Mouse (Mus musculus) small intestine, adult 2 months (tissue): ENCODE data around the gene Spata31d1b. TPM values are rescaled to one million over a fixed set of nuclear protein-coding genes. Genes with fewer than 3 reads are reported as not detected.

Source experiments
- H3K27ac ChIP-seq: fragments of 200-500 bp; 2 replicates; pipeline ENCODE4 v1.5.1; 2012; ENCODE audit warnings: low read depth, low read length, control low read depth, inconsistent platforms; ENCODE audit not compliant: insufficient read depth
- H3K27me3 ChIP-seq: fragments of 200-500 bp; 2 replicates; pipeline ENCODE4 v1.6.1; 2012; ENCODE audit warnings: mild to moderate bottlenecking, moderate library complexity, low read length, inconsistent platforms; ENCODE audit not compliant: control insufficient read depth, insufficient read depth
- H3K36me3 ChIP-seq: fragments of 200-500 bp; 2 replicates; pipeline ENCODE4 v1.6.1; 2012; ENCODE audit warnings: mild to moderate bottlenecking, low read length, control low read depth, inconsistent platforms; ENCODE audit not compliant: control insufficient read depth, insufficient read depth
- H3K4me1 ChIP-seq: fragments of 200-500 bp; 2 replicates; pipeline ENCODE4 v1.6.1; 2012; ENCODE audit warnings: low read length, inconsistent platforms, mixed read lengths; ENCODE audit not compliant: control insufficient read depth, insufficient read depth, insufficient read length
- H3K4me3 ChIP-seq: fragments of 200-500 bp; 2 replicates; pipeline ENCODE4 v1.5.1; 2012; ENCODE audit warnings: low read depth, mild to moderate bottlenecking, control low read depth, inconsistent platforms, low read length, moderate library complexity
- CTCF ChIP-seq: fragments of 200-500 bp; IDR thresholded peaks from 2 replicates; pipeline ENCODE4 v1.5.1; 2012; ENCODE audit warnings: low read depth, mild to moderate bottlenecking, control low read depth, inconsistent platforms, low read length, moderate library complexity, mixed read lengths; ENCODE audit not compliant: insufficient replicate concordance, insufficient read length; ENCODE audit errors: extremely low read depth
- POLR2A ChIP-seq: fragments of 200-500 bp; IDR thresholded peaks from 2 replicates; pipeline ENCODE4 v1.6.1; 2012; ENCODE audit warnings: low read depth, mild to moderate bottlenecking, control low read depth, inconsistent platforms, low read length, moderate library complexity
- WGBS: fragments of 180-500 bp; shearing (Covaris S2); methylation state at CpG from one replicate; pipeline ENCODE4 v1.1.7; 2018; 5-methylcytosine and 5-hydroxymethylcytosine counted together
- polyA plus RNA-seq: library from polyadenylated mRNA; depleted of rRNA; stranded (reverse); fragments of >200 nt; gene quantifications from 2 replicates; pipeline ENCODE4 v1.2.3, GENCODE M21; 2012

Spata31d1b gene
- polyA plus RNA-seq, 1 experiment = not detected

DNA sequence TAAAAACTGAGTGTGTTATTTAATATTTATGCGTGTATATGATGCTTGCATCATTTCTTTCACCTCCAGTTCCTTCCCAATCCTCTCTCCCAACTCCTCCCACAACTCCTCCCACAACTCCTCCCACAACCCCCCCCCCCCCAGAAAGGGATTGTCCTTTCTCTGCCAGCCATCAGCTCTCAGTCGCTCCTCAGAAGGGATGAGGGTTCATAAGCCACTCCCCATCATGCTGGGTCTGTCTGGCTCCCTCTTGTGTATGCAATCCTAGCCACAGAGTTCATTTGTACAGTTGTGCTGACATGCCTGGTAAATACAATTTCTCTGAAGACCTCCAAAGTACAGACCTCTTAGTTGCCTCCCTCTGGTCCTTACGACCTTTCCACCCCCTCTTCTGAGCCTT lies 23.1 kb downstream of the Spata31d1b start:
- WGBS = 22% methylated on average over 3 of the region's 3 CpGs
- TF ChIP-seq POLR2A (no peak), CTCF (no peak)
- no peaks in the 10 kb centered on the region for H3K36me3 ChIP-seq
- no peak overlapping the region for H3K27ac ChIP-seq
- H3K4me3 ChIP-seq = no peak overlapping the region
- peaks cover 5% of the 10 kb centered on the region; the same call in 1 of the 2 replicates for H3K4me1 ChIP-seq
- H3K27me3 ChIP-seq = no peaks in the 10 kb centered on the region

DNA sequence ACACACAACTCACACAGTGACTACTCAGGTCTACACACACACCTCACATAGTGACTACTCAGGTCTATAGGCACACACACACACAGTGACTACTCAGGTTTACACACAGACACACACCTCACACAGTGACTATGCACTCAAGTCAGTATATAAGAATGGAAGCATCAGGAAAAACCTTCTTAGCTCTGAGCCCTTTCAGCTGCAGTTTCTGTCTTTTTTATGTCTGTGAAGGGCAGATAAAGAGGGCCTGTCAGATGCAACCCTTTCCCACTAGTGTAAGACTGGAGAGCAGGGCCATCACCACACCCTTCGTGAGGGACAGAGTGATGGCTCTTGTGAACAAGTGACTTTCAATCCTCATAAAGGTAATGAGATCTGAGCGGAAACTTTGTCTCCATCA lies 26.4 kb downstream of the Spata31d1b start:
- H3K4me1 ChIP-seq = peaks cover 5% of the 10 kb centered on the region; the same call in 1 of the 2 replicates
- WGBS = 81% methylated on average over 2 of the region's 2 CpGs
- TF ChIP-seq CTCF = no peak
- no peak for TF ChIP-seq POLR2A

DNA sequence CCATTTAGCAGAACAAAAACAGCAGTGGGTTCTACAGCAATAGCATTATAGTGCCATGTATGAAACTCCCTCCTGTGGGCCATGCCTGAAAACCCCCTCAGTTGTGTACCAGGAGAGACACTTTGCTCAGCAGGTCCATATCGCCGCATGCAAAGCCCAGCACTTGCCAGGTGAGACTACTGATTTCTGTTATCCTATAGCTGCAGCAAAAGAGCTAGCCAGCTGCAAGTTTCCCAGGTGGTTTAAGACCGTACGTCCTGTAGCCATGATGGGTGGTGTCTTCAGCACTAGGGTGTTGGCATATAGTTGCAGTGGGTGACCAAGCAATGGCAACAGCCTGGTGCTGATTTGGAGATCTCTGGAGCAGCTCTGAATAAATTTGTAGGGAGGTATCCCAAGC lies 27.3 kb downstream of the Spata31d1b start:
- WGBS = 82% methylated on average over 4 of the region's 4 CpGs
- no peaks in the 10 kb centered on the region for H3K36me3 ChIP-seq
- TF ChIP-seq POLR2A = no peak
- TF ChIP-seq CTCF = no peak
- no peak overlapping the region for H3K27ac ChIP-seq
- H3K4me1 ChIP-seq = peaks cover 3% of the 10 kb centered on the region; the same call in 1 of the 2 replicates
- H3K27me3 ChIP-seq = no peaks in the 10 kb centered on the region
- H3K4me3 ChIP-seq = no peak overlapping the region

More for the DNA sequence above, 26.4 kb downstream of the Spata31d1b start:
- Histone ChIP-seq H3K27ac (no peak overlapping the region), H3K36me3 (no peaks in the 10 kb centered on the region), H3K4me3 (no peak overlapping the region), H3K27me3 (no peaks in the 10 kb centered on the region)

DNA sequence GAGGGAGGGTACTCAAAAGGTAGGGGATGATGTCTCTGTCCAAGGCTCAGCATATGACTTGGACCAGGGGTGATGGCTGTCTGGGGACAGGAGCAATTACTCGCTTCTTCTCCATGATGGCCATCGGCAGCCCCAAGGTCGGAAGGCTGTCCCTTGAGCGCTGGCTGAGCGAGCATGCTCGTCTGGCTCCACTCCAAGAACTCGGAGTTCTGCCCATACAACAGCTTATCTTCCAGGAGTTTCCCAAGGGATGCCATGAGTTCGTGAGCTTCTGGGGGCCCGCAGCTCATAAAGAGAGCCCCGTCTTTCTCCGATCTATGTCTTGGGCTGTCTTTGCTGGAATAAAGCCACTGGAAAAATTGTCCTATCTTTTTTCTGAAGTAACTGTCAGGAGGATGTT lies 29.0 kb downstream of the Spata31d1b start:
- H3K27me3 ChIP-seq = no peaks in the 10 kb centered on the region
- H3K4me3 ChIP-seq = no peak overlapping the region
- no peak overlapping the region for H3K27ac ChIP-seq
- 77% methylated on average over 11 of the region's 11 CpGs for WGBS
- no peaks in the 10 kb centered on the region for H3K4me1 ChIP-seq
- no peaks in the 10 kb centered on the region for H3K36me3 ChIP-seq
- TF ChIP-seq CTCF = no peak
- TF ChIP-seq POLR2A = no peak

DNA sequence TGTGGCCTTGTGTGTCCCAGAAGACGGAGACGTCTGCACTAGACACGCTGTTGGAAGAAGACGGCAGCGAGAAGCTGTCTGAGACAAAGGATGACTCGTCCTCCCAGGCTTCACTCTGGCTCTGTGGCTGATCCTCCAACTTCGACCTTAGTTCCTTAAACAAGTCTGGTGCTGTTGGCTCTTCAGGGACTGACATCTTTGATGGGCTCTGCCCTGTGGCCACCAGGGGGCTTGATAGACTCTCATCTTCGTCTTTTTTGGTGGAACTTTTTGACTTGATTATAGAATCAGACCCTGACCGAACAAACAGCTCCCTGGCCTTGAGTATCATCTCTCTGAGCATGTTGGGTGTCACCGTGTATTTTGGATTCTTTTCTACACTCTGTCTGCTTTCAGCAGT lies 29.6 kb downstream of the Spata31d1b start:
- WGBS = 59% methylated on average over 10 of the region's 10 CpGs
- TF ChIP-seq CTCF = peak; percentile 26; the same call in 1 of the 2 replicates
- TF ChIP-seq POLR2A = no peak
- no peaks in the 10 kb centered on the region for H3K27me3 ChIP-seq
- no peak overlapping the region for H3K4me3 ChIP-seq
- H3K4me1 ChIP-seq = no peaks in the 10 kb centered on the region
- H3K36me3 ChIP-seq = no peaks in the 10 kb centered on the region
- H3K27ac ChIP-seq = no peak overlapping the region

DNA sequence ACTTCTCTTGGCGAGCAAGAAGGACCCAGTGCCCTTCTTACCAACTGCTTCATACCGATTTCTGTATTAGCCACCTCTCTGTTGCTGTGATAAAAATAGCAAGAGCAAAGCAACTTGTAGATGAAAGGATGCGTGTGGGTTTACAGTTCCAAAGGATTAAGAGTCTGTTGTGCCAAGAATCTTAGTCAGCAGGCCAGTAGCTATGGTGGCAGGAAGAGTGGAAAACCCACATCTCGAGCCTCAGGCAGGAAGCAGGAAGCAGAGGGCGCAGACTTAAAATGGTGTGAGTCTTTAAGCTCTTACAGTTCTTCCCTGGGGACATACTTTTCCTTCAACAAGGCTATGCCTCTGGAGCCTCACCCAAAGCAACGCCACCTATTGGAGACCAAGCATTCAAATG lies 33.4 kb downstream of the Spata31d1b start:
- no peak overlapping the region for H3K27ac ChIP-seq
- H3K4me3 ChIP-seq = no peak overlapping the region
- H3K36me3 ChIP-seq = no peaks in the 10 kb centered on the region
- 80% methylated on average over 6 of the region's 6 CpGs for WGBS
- no peak for TF ChIP-seq CTCF
- H3K4me1 ChIP-seq = no peaks in the 10 kb centered on the region
- no peaks in the 10 kb centered on the region for H3K27me3 ChIP-seq

DNA sequence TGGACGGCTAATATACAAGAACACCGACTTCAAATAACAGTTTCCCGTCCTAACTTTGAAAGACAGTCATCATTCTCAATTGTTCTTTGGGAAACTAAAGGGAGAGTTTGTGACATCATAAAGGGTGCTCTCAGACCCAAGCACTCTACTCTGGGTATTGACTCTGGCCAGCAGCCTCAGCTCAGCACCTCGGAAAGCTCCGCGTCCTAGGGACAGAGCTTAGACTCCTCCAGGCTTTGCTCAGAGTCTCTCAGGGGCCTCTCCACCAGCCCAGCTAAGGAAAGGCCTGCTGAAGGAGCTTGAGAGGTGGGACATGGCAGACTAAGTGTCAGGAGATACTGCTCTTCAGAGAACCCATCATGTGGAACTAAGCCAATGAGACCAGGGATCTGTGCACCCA lies 34.1 kb downstream of the Spata31d1b start:
- no peaks in the 10 kb centered on the region for H3K4me1 ChIP-seq
- no peak overlapping the region for H3K4me3 ChIP-seq
- no peaks in the 10 kb centered on the region for H3K36me3 ChIP-seq
- TF ChIP-seq CTCF (no peak), POLR2A (no peak)
- no peak overlapping the region for H3K27ac ChIP-seq
- WGBS = 77% methylated on average over 6 of the region's 6 CpGs
- H3K27me3 ChIP-seq = no peaks in the 10 kb centered on the region

DNA sequence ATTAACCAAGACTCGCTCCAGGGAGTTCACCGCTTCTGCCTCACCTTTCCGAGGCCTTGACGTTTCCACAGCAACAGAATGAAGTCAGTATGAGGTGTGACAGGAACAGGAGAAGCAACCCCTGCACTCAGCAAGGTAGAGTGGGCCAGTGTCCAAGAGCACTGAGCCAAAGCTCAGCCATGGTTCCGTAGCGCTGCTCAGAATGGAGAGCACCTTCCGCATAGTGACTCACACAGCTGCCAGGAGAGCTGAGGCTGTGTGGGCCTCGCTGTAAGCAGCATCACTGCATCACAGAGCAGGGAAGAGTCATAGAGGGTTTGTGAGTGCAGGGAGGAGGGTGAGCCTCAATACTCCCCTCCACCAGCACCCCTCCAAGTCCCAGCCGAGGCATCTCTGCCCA lies 34.6 kb downstream of the Spata31d1b start, which contains the start of gene 1700014D04Rik:
1700014D04Rik (minus strand) TSS at position 42 of the 400 bp plus-strand sequence.
- H3K27ac ChIP-seq = no peak within 1 kb of the TSS
- no peaks in the 10 kb centered on the region for H3K4me1 ChIP-seq
- 76% methylated on average over 9 of the region's 9 CpGs for WGBS
- H3K36me3 ChIP-seq = no peaks in the 10 kb centered on the region
- H3K4me3 ChIP-seq = no peak within 1 kb of the TSS
- no peaks in the 10 kb centered on the region for H3K27me3 ChIP-seq
- TF ChIP-seq POLR2A = no peak
- TF ChIP-seq CTCF = no peak
